Mouse (Mus musculus) hindbrain, postnatal 0 days (tissue): Measurements from ENCODE around the gene Fthl17c. TPM values are rescaled to one million over a fixed set of nuclear protein-coding genes. Genes with fewer than 3 reads are reported as not detected.
"Not testable (repeated sequence)": the region's sequence is repeated elsewhere in the genome, so short reads cannot be mapped to it uniquely, and the experiment has no call there.

Source experiments
- ATAC-seq: fragments of 200-750 bp; cut with Nextera tagmentation; 2 replicates; pipeline ENCODE4 v1.8.0; 2017; ENCODE audit warnings: mild to moderate bottlenecking, moderate TSS enrichment, moderate library complexity
- DNase-seq: peaks from one replicate; pipeline ENCODE4 v3.0.0-alpha.2; 2015; ENCODE audit warnings: low spot score
- H3K27ac ChIP-seq: fragments of 300-500 bp; sonication (generic); 2 replicates; pipeline ENCODE4 v1.5.1; 2014; ENCODE audit warnings: mild to moderate bottlenecking
- H3K27me3 ChIP-seq: fragments of 300-500 bp; sonication (generic); 2 replicates; pipeline ENCODE4 v1.6.1; 2014; ENCODE audit warnings: low read length, mixed read lengths; ENCODE audit not compliant: insufficient read depth
- H3K36me3 ChIP-seq: fragments of 300-500 bp; sonication (generic); 2 replicates; pipeline ENCODE4 v1.6.1; 2014; ENCODE audit warnings: low read length, mixed read lengths; ENCODE audit not compliant: insufficient read depth
- H3K4me1 ChIP-seq: fragments of 300-500 bp; sonication (generic); 2 replicates; pipeline ENCODE4 v1.6.1; 2014; ENCODE audit warnings: antibody characterized with exemption, low read length, mixed read lengths; ENCODE audit not compliant: insufficient read depth
- H3K4me2 ChIP-seq: fragments of 300-500 bp; sonication (generic); 2 replicates; pipeline ENCODE4 v1.6.1; 2014; ENCODE audit warnings: low read depth, mild to moderate bottlenecking, low read length, moderate library complexity, mixed read lengths
- H3K4me3 ChIP-seq: fragments of 300-500 bp; sonication (generic); 2 replicates; pipeline ENCODE4 v1.5.1; 2014; ENCODE audit warnings: low read length
- H3K9ac ChIP-seq: fragments of 300-500 bp; sonication (generic); replicated peaks from 2 replicates; pipeline ENCODE4 v1.6.1; 2014; ENCODE audit warnings: mild to moderate bottlenecking, low read length, moderate library complexity, mixed read lengths
- H3K9me3 ChIP-seq: fragments of 300-500 bp; sonication (generic); 2 replicates; pipeline ENCODE4 v1.6.1; 2016; ENCODE audit warnings: low read length, mixed read lengths
- CTCF ChIP-seq: IDR thresholded peaks from 2 replicates; pipeline ENCODE4 v1.5.1; 2016; ENCODE audit warnings: antibody characterized with exemption, control low read depth, low read depth
- WGBS: fragments of 180-500 bp; shearing (Covaris S2); extraction: QIAGEN DNeasy Blood & Tissue Kit; methylation state at CpG from one replicate; pipeline ENCODE4 v1.1.7; 2014; 5-methylcytosine and 5-hydroxymethylcytosine counted together
- polyA plus RNA-seq: library from polyadenylated mRNA; unstranded; fragments of >200 nt; fragmentation: Nextera tagmentation; extraction: Ambion mirVana; gene quantifications from 2 replicates; pipeline ENCODE4 v1.2.1, GENCODE M21; 2015
- total RNA-seq: library from RNA; depleted of rRNA; stranded (reverse); fragments of >200 nt; gene quantifications from 2 replicates; pipeline ENCODE4 v1.2.3, GENCODE M21; 2014; rRNA removed

Fthl17c gene
- total RNA-seq (not detected in 2 replicates), polyA plus RNA-seq (not detected in 2 replicates)

- H3K36me3 ChIP-seq, H3K9me3 ChIP-seq, H3K4me2 ChIP-seq, H3K4me3 ChIP-seq, ATAC-seq, H3K27me3 ChIP-seq, H3K9ac ChIP-seq, DNase-seq, H3K4me1 ChIP-seq, H3K27ac ChIP-seq: not testable (repeated sequence)
- no CpG with 5 or more reads among the region's 11 CpGs for WGBS
These were observed at the start of gene Fthl17c for GRCm38 (mm10) chrX:8976459-8976858. Gene Fthl17c, minus strand, starts transcription at chrX:8976559.

DNA sequence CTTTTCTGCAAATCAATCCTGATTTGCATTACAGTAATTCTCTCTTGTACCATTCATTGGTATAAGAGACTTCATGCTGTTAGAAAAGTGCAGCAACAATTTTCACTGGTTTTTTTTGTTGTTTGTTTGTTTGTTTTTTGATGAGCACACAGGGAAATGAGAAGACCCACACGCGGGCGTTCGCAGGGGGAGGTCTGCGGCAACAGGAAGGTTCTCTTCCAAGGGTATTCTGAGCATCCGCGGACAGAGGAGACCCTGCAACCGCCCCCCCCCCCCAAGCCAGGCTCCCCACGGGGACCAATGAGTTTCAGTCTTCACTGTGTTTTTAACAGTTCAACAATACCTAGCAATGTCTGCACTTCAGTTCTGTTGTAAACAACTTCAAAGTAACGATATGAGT lies 43.1 kb upstream of the Fthl17c start:
- DNase-seq, result no peak
- Histone ChIP-seq H3K27ac (no peak overlapping the region), H3K9me3 (no peaks in the 10 kb centered on the region), H3K9ac (no peak overlapping the region), H3K4me1 (no peaks in the 10 kb centered on the region), H3K36me3 (no peaks in the 10 kb centered on the region), H3K4me2 (no peak overlapping the region), H3K4me3 (no peak overlapping the region), H3K27me3 (no peaks in the 10 kb centered on the region)
- ATAC-seq, result no peak
- 55% methylated on average over 10 of the region's 10 CpGs for WGBS
- no peak for TF ChIP-seq CTCF

- peak; percentile 27; the same call in 1 of the 2 replicates for ATAC-seq
- H3K9me3 ChIP-seq, result no peaks in the 10 kb centered on the region
- no peaks in the 10 kb centered on the region for H3K4me1 ChIP-seq
- no peak for DNase-seq
- no peaks in the 10 kb centered on the region for H3K27me3 ChIP-seq
- no peak overlapping the region for H3K4me3 ChIP-seq
- no peak overlapping the region for H3K4me2 ChIP-seq
- H3K36me3 ChIP-seq, result no peaks in the 10 kb centered on the region
- no peak overlapping the region for H3K9ac ChIP-seq
- WGBS, result 36% methylated on average over 1 of the region's 1 CpGs
- TF ChIP-seq CTCF, result no peak
- H3K27ac ChIP-seq, result no peak overlapping the region
These were observed 39.7 kb upstream of the Fthl17c start for GRCm38 (mm10) chrX:9016079-9016478.

DNA sequence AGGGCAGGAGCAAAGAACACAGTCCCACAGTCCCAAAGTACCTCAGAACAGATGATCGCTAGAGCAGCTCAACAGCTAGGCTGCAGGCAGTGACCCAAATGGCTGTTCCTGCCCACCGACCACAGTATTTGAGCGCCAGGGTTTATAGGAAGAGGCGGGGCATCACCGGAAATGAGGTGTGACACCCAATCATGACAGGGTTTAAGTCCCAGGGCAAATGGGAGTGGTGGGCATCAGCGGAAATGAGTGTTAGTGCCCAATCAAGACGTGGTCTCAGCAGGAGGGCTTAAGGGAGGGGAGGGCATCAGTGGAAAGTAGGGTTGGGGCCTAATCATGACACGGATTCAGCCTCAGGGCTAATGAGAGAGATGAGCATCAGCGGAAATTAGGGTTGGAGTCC lies 10.3 kb upstream of the Fthl17c start, which contains the start of gene Fthl17d:
Fthl17d (minus strand) TSS at position 101 of the 400 bp plus-strand sequence.
- H3K27ac ChIP-seq, DNase-seq, H3K4me2 ChIP-seq, H3K4me1 ChIP-seq, H3K27me3 ChIP-seq, H3K9ac ChIP-seq, H3K9me3 ChIP-seq, H3K4me3 ChIP-seq, H3K36me3 ChIP-seq, ATAC-seq: not testable (repeated sequence)
- no CpG with 5 or more reads among the region's 9 CpGs for WGBS

GRCm38 (mm10) chrX:8964618-8965017 lies 11.7 kb downstream of the Fthl17c start:
- ATAC-seq, DNase-seq, H3K4me2 ChIP-seq, H3K27ac ChIP-seq, H3K9ac ChIP-seq, H3K4me1 ChIP-seq, H3K9me3 ChIP-seq, H3K36me3 ChIP-seq, H3K4me3 ChIP-seq, H3K27me3 ChIP-seq: not testable (repeated sequence)
- WGBS, result 50% methylated on average over 4 of the region's 4 CpGs
- TF ChIP-seq CTCF, result peak; percentile 24

- H3K4me2 ChIP-seq, H3K4me3 ChIP-seq, H3K4me1 ChIP-seq, H3K27ac ChIP-seq, H3K36me3 ChIP-seq, H3K9me3 ChIP-seq, H3K9ac ChIP-seq, ATAC-seq, H3K27me3 ChIP-seq, DNase-seq: not testable (repeated sequence)
- WGBS, result 92% methylated on average over 3 of the region's 11 CpGs
These were observed 13.5 kb downstream of the Fthl17c start, which contains the start of gene Fthl17b for GRCm38 (mm10) chrX:8962875-8963274. Gene Fthl17b, minus strand, starts transcription at chrX:8962975.

DNA sequence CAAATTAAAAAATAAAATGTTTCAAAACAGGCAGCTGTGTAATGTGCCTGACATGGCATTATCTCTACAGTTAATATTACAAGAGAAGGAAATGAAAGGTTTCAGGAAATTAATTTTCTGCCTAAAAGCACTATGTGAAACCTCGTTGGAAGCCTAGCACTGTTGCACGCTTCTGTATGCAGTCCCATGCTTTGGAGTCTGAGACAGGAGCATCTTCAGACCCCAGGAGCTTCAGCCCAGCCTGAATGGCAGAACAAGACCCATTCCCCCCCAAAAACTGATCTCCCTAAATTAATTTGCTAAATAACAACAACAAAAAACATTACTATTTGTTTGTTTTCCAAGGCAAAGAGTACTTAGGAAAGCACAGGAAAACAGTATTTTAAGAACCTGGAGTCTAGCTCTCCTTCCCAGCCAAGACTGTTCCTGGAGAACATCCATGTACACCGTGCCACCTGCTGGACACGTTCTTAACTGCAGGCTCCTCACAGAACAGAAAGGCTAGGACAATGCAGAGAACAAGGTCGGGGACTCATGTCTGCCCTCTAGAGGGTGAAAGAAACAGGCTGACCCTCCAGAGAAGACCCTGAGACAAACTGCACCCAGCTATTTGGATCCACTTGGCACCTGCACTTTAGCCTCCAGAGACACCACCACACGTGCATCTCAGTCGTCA lies 28.1 kb downstream of the Fthl17c start:
- H3K4me3 ChIP-seq, H3K27me3 ChIP-seq, H3K4me2 ChIP-seq, H3K4me1 ChIP-seq, H3K36me3 ChIP-seq, H3K9me3 ChIP-seq, H3K27ac ChIP-seq, H3K9ac ChIP-seq: not testable (repeated sequence)
- ATAC-seq (peak; percentile 86), DNase-seq (peak; percentile 86)
- TF ChIP-seq CTCF, result peak; percentile 81
- 20% methylated on average over 6 of the region's 7 CpGs for WGBS
